Mouse (Mus musculus): ENCODE results near the gene Gpr161. TPM values are rescaled to one million over a fixed set of nuclear protein-coding genes. Genes with fewer than 3 reads are reported as not detected.
"Not testable (repeated sequence)": the region's sequence is repeated elsewhere in the genome, so short reads cannot be mapped to it uniquely, and the experiment has no call there.

The Gpr161 gene
- total and polyA plus RNA-seq, 2 experiments from 2014 or later, result 2.7 to 61.0 TPM

GRCm38 (mm10) chr1:165320141-165320934 lies 24.7 kb downstream of the Gpr161 start:
- Histone ChIP-seq H3K9me3 (ENCODE audit: low read length) (no peaks in the 10 kb centered on the region), H3K27ac (ENCODE audit: low read depth, low read length) (0 out of 2 replicates have a peak overlapping the region, but pooled peaks have one; percentile 6), H3K4me3 (ENCODE audit: low read depth, low read length) (no peak overlapping the region), H3K9ac (replicated peaks; ENCODE audit: low read length, poor library complexity, severe bottlenecking) (no peak overlapping the region), H3K36me3 (ENCODE audit: insufficient read depth, low read length) (peaks cover 56% of the 10 kb centered on the region), H3K4me2 (ENCODE audit: low read depth, low read length, poor library complexity, severe bottlenecking) (no peak overlapping the region), H3K4me1 (ENCODE audit: insufficient read depth, low read length) (no peaks in the 10 kb centered on the region), H3K27me3 (ENCODE audit: insufficient read depth, low read length) (no peaks in the 10 kb centered on the region)
- DNase-seq (ENCODE audit: low spot score) (peak; percentile 67), ATAC-seq (ENCODE audit: low FRiP score) (peak; percentile 68; the same call in 1 of the 2 replicates)
- peak; percentile 82 for TF ChIP-seq CTCF (IDR thresholded peaks at IDR 0.05)
- 49% methylated on average over 10 of the region's 10 CpGs for WGBS

GRCm38 (mm10) chr1:165321393-165321861 lies 25.8 kb downstream of the Gpr161 start:
- no peak overlapping the region for H3K4me3 ChIP-seq (ENCODE audit: low read depth, low read length)
- no peak overlapping the region for H3K4me2 ChIP-seq (ENCODE audit: low read depth, low read length, poor library complexity, severe bottlenecking)
- TF ChIP-seq CTCF (IDR thresholded peaks at IDR 0.05), result no peak
- H3K9ac ChIP-seq (replicated peaks; ENCODE audit: low read length, poor library complexity, severe bottlenecking), result no peak overlapping the region
- H3K27me3 ChIP-seq (ENCODE audit: insufficient read depth, low read length), result no peaks in the 10 kb centered on the region
- no peaks in the 10 kb centered on the region for H3K9me3 ChIP-seq (ENCODE audit: low read length)
- H3K27ac ChIP-seq (ENCODE audit: low read depth, low read length), result no peak overlapping the region
- DNase-seq (ENCODE audit: low spot score) (peak; percentile 41), ATAC-seq (ENCODE audit: low FRiP score) (no peak)
- H3K4me1 ChIP-seq (ENCODE audit: insufficient read depth, low read length), result no peaks in the 10 kb centered on the region
- peaks cover 61% of the 10 kb centered on the region for H3K36me3 ChIP-seq (ENCODE audit: insufficient read depth, low read length)
- 82% methylated on average over 13 of the region's 13 CpGs for WGBS

DNA sequence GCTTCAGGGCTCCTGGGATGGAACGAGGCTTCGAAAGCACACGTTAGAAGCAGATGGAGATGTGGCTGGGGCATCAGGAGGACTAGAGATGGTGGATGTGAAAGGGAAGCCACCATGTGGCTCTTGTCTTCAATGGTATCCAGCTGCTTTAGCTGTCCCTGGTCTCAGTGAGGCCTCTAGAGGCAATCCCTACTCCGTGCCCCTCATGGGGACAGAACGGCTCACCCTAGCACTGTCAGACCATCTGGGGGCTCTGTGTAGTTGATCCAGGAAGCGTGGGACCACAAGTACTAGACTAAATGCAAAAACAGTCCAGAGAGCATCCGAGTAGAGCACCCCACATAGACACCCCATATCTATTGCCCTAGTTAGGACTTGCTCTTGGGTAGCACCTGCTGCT lies 26.3 kb downstream of the Gpr161 start:
- Histone ChIP-seq H3K4me3 (ENCODE audit: low read depth, low read length) (no peak overlapping the region), H3K4me1 (ENCODE audit: insufficient read depth, low read length) (no peaks in the 10 kb centered on the region), H3K4me2 (ENCODE audit: low read depth, low read length, poor library complexity, severe bottlenecking) (no peak overlapping the region), H3K36me3 (ENCODE audit: insufficient read depth, low read length) (peaks cover 61% of the 10 kb centered on the region), H3K9ac (replicated peaks; ENCODE audit: low read length, poor library complexity, severe bottlenecking) (no peak overlapping the region), H3K27ac (ENCODE audit: low read depth, low read length) (no peak overlapping the region), H3K27me3 (ENCODE audit: insufficient read depth, low read length) (no peaks in the 10 kb centered on the region), H3K9me3 (ENCODE audit: low read length) (no peaks in the 10 kb centered on the region)
- WGBS, result 84% methylated on average over 7 of the region's 7 CpGs
- TF ChIP-seq CTCF (IDR thresholded peaks at IDR 0.05), result no peak
- no peak for ATAC-seq (ENCODE audit: low FRiP score)
- no peak for DNase-seq (ENCODE audit: low spot score)

DNA sequence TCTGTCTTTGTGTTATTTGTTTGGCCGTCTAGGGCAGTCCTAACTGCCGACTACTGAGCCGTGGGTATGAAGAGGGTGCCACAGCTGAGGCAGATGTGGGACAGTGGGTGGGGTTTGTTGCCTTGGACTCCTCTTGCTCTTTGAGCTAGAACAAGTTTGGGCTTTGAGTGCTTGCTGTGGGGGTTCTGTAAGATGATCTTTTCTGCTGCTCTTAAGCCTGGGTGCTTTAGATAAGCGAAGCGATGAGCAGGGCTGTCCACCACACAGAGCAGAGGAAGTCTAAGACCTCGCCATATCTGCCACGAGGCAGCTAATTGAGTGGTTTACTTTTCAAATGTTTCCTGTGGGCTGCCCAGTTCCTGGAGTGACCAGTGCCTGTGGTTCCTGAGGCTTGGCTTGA lies 27.3 kb downstream of the Gpr161 start:
- no peaks in the 10 kb centered on the region for H3K4me1 ChIP-seq (ENCODE audit: insufficient read depth, low read length)
- H3K4me3 ChIP-seq (ENCODE audit: low read depth, low read length), result no peak overlapping the region
- DNase-seq (ENCODE audit: low spot score), result no peak
- peaks cover 58% of the 10 kb centered on the region for H3K36me3 ChIP-seq (ENCODE audit: insufficient read depth, low read length)
- no peaks in the 10 kb centered on the region for H3K27me3 ChIP-seq (ENCODE audit: insufficient read depth, low read length)
- no peak for TF ChIP-seq CTCF (IDR thresholded peaks at IDR 0.05)
- H3K4me2 ChIP-seq (ENCODE audit: low read depth, low read length, poor library complexity, severe bottlenecking), result no peak overlapping the region
- 81% methylated on average over 7 of the region's 7 CpGs for WGBS
- H3K9me3 ChIP-seq (ENCODE audit: low read length), result no peaks in the 10 kb centered on the region
- H3K9ac ChIP-seq (replicated peaks; ENCODE audit: low read length, poor library complexity, severe bottlenecking), result no peak overlapping the region
- ATAC-seq (ENCODE audit: low FRiP score), result no peak
- no peak overlapping the region for H3K27ac ChIP-seq (ENCODE audit: low read depth, low read length)

GRCm38 (mm10) chr1:165327370-165327769 lies 31.8 kb downstream of the Gpr161 start:
- H3K9me3 ChIP-seq (ENCODE audit: low read length), result no peaks in the 10 kb centered on the region
- H3K36me3 ChIP-seq (ENCODE audit: insufficient read depth, low read length), result peaks cover 33% of the 10 kb centered on the region
- no peaks in the 10 kb centered on the region for H3K4me1 ChIP-seq (ENCODE audit: insufficient read depth, low read length)
- H3K4me2 ChIP-seq (ENCODE audit: low read depth, low read length, poor library complexity, severe bottlenecking), result no peak overlapping the region
- H3K27ac ChIP-seq (ENCODE audit: low read depth, low read length), result no peak overlapping the region
- 78% methylated on average over 2 of the region's 2 CpGs for WGBS
- ATAC-seq (ENCODE audit: low FRiP score) (no peak), DNase-seq (ENCODE audit: low spot score) (no peak)
- no peaks in the 10 kb centered on the region for H3K27me3 ChIP-seq (ENCODE audit: insufficient read depth, low read length)
- no peak overlapping the region for H3K4me3 ChIP-seq (ENCODE audit: low read depth, low read length)
- no peak for TF ChIP-seq CTCF (IDR thresholded peaks at IDR 0.05)
- H3K9ac ChIP-seq (replicated peaks; ENCODE audit: low read length, poor library complexity, severe bottlenecking), result no peak overlapping the region

GRCm38 (mm10) chr1:165327831-165328230 lies 32.2 kb downstream of the Gpr161 start:
- no peaks in the 10 kb centered on the region for H3K4me1 ChIP-seq (ENCODE audit: insufficient read depth, low read length)
- H3K9me3 ChIP-seq (ENCODE audit: low read length), result no peaks in the 10 kb centered on the region
- WGBS, result 89% methylated on average over 5 of the region's 5 CpGs
- ATAC-seq (ENCODE audit: low FRiP score) (no peak), DNase-seq (ENCODE audit: low spot score) (no peak)
- no peaks in the 10 kb centered on the region for H3K27me3 ChIP-seq (ENCODE audit: insufficient read depth, low read length)
- H3K9ac ChIP-seq (replicated peaks; ENCODE audit: low read length, poor library complexity, severe bottlenecking), result no peak overlapping the region
- H3K4me2 ChIP-seq (ENCODE audit: low read depth, low read length, poor library complexity, severe bottlenecking), result no peak overlapping the region
- no peak for TF ChIP-seq CTCF (IDR thresholded peaks at IDR 0.05)
- no peak overlapping the region for H3K4me3 ChIP-seq (ENCODE audit: low read depth, low read length)
- peaks cover 29% of the 10 kb centered on the region for H3K36me3 ChIP-seq (ENCODE audit: insufficient read depth, low read length)
- no peak overlapping the region for H3K27ac ChIP-seq (ENCODE audit: low read depth, low read length)

GRCm38 (mm10) chr1:165328384-165329289 lies 33.0 kb downstream of the Gpr161 start:
- H3K9me3 ChIP-seq (ENCODE audit: low read length); H3K9ac ChIP-seq (replicated peaks; ENCODE audit: low read length, poor library complexity, severe bottlenecking); H3K27ac ChIP-seq (ENCODE audit: low read depth, low read length); H3K4me3 ChIP-seq (ENCODE audit: low read depth, low read length); H3K27me3 ChIP-seq (ENCODE audit: insufficient read depth, low read length); ATAC-seq (ENCODE audit: low FRiP score); H3K4me2 ChIP-seq (ENCODE audit: low read depth, low read length, poor library complexity, severe bottlenecking); H3K4me1 ChIP-seq (ENCODE audit: insufficient read depth, low read length); DNase-seq (ENCODE audit: low spot score): not testable (repeated sequence)
- peaks cover 21% of the 10 kb centered on the region for H3K36me3 ChIP-seq (ENCODE audit: insufficient read depth, low read length)
- WGBS, result 92% methylated on average over 17 of the region's 17 CpGs
